Mouse (Mus musculus) heart, embryonic 15.5 days (tissue): ENCODE measurements around the gene Robo4. TPM values are rescaled to one million over a fixed set of nuclear protein-coding genes. Genes with fewer than 3 reads are reported as not detected.

Source experiments
- ATAC-seq: fragments of 200-750 bp; cut with Nextera tagmentation; replicated peaks from 2 replicates; pipeline ENCODE4 v1.8.0; 2017; ENCODE audit warnings: low read depth, moderate TSS enrichment; ENCODE audit not compliant: insufficient number of reproducible peaks, insufficient read depth, low FRiP score
- H3K27ac ChIP-seq: fragments of 300-500 bp; sonication (generic); 2 replicates; pipeline ENCODE4 v1.5.1; 2015; ENCODE audit warnings: mild to moderate bottlenecking, inconsistent platforms
- H3K27me3 ChIP-seq: fragments of 300-500 bp; sonication (generic); 2 replicates; pipeline ENCODE4 v1.6.1; 2015; ENCODE audit warnings: inconsistent platforms
- H3K36me3 ChIP-seq: fragments of 300-500 bp; sonication (generic); 2 replicates; pipeline ENCODE4 v1.6.1; 2015; ENCODE audit warnings: mild to moderate bottlenecking, inconsistent platforms
- H3K4me1 ChIP-seq: fragments of 300-500 bp; sonication (generic); replicated peaks from 2 replicates; pipeline ENCODE4 v1.6.1; 2015; ENCODE audit warnings: inconsistent platforms
- H3K4me2 ChIP-seq: fragments of 300-500 bp; sonication (generic); 2 replicates; pipeline ENCODE4 v1.6.1; 2015; ENCODE audit warnings: inconsistent platforms, mild to moderate bottlenecking, moderate library complexity
- H3K4me3 ChIP-seq: fragments of 300-500 bp; sonication (generic); 2 replicates; pipeline ENCODE4 v1.5.1; 2015; ENCODE audit warnings: mild to moderate bottlenecking, inconsistent platforms
- H3K9ac ChIP-seq: fragments of 300-500 bp; sonication (generic); 2 replicates; pipeline ENCODE4 v1.6.1; 2015; ENCODE audit warnings: mild to moderate bottlenecking, inconsistent platforms
- H3K9me3 ChIP-seq: fragments of 300-500 bp; sonication (generic); replicated peaks from 2 replicates; pipeline ENCODE4 v1.6.1; 2016; ENCODE audit warnings: inconsistent platforms
- WGBS: fragments of 180-500 bp; shearing (Covaris S2); methylation state at CpG from one replicate; pipeline ENCODE4 v1.1.7; 2015; ENCODE audit warnings: mixed read lengths; 5-methylcytosine and 5-hydroxymethylcytosine counted together
- polyA plus RNA-seq: library from polyadenylated mRNA; unstranded; fragments of >200 nt; fragmentation: Nextera tagmentation; extraction: Ambion mirVana; gene quantifications from 2 replicates; pipeline ENCODE4 v1.2.1, GENCODE M21; 2015

The Robo4 gene
- polyA plus RNA-seq: 9.2 and 10.8 TPM in 2 replicates

- H3K27me3 ChIP-seq: no peaks in the 10 kb centered on the region
- H3K9me3 ChIP-seq: no peaks in the 10 kb centered on the region
- H3K9ac ChIP-seq: peak within 1 kb of the TSS; percentile 41; the same call in 1 of the 2 replicates
- peak within 1 kb of the TSS; percentile 78 for H3K27ac ChIP-seq
- H3K36me3 ChIP-seq: no peaks in the 10 kb centered on the region
- H3K4me3 ChIP-seq: peak within 1 kb of the TSS; percentile 35
- H3K4me2 ChIP-seq: peak within 1 kb of the TSS; percentile 42
- ATAC-seq: peak; percentile 53; the same call in 1 of the 2 replicates
- H3K4me1 ChIP-seq: no peaks in the 10 kb centered on the region
- 20% methylated on average over 7 of the region's 7 CpGs for WGBS
Observed at GRCm38 (mm10) chr9:37401802-37402201, at the start of gene Robo4. Gene Robo4, plus strand, starts transcription at chr9:37401897.

- no peaks in the 10 kb centered on the region for H3K36me3 ChIP-seq
- H3K4me2 ChIP-seq: no peak overlapping the region
- no peak for ATAC-seq
- H3K27me3 ChIP-seq: no peaks in the 10 kb centered on the region
- WGBS: 57% methylated on average over 1 of the region's 1 CpGs
- H3K4me1 ChIP-seq: 0 out of 2 replicates have a peak, but pooled peaks cover 1% of the 10 kb centered on the region
- no peak overlapping the region for H3K9ac ChIP-seq
- H3K9me3 ChIP-seq: no peaks in the 10 kb centered on the region
- no peak overlapping the region for H3K27ac ChIP-seq
- H3K4me3 ChIP-seq: no peak overlapping the region
Observed at GRCm38 (mm10) chr9:37354485-37354884, 47.2 kb upstream of the Robo4 start.

DNA sequence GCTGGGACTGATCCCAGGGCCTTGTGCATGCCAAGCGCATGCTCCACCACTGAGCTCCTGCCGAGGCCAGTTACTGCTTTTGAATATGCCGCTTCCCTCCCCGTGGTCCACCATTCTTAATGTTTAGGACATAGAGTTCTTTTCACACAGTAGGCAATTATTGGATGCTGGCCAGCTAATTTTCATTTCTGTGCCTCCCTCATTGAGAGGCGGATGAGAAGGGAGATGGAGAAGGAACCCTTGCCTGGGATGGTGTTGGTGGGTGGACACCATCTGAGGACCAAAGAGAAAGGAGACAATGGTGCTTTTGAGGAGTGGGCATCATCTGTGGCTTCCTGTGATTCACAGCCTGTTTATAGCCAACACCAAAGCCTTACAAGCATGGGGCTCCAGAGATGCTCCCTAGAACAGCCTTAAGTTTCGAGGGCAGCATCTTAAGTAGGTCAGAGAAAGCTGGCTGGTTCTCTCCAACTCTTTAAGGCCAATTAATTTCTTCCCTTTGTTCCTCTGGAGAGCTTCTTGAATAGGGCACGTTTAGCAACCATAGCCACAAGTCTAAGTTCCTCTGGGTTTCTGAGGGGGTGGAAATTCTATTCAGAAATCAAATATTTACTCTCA is 42.9 kb upstream of the Robo4 start:
- no peak overlapping the region for H3K4me3 ChIP-seq
- no peaks in the 10 kb centered on the region for H3K36me3 ChIP-seq
- H3K9ac ChIP-seq: no peak overlapping the region
- H3K9me3 ChIP-seq: no peaks in the 10 kb centered on the region
- H3K4me2 ChIP-seq: no peak overlapping the region
- 78% methylated on average over 7 of the region's 7 CpGs for WGBS
- no peaks in the 10 kb centered on the region for H3K27me3 ChIP-seq
- H3K27ac ChIP-seq: no peak overlapping the region
- no peak for ATAC-seq
- 0 out of 2 replicates have a peak, but pooled peaks cover 7% of the 10 kb centered on the region for H3K4me1 ChIP-seq

GRCm38 (mm10) chr9:37359331-37360220 is 42.1 kb upstream of the Robo4 start:
- no peak overlapping the region for H3K9ac ChIP-seq
- no peaks in the 10 kb centered on the region for H3K27me3 ChIP-seq
- 0 out of 2 replicates have a peak, but pooled peaks cover 7% of the 10 kb centered on the region for H3K4me1 ChIP-seq
- no peak overlapping the region for H3K4me3 ChIP-seq
- WGBS: 55% methylated on average over 6 of the region's 6 CpGs
- no peak overlapping the region for H3K4me2 ChIP-seq
- H3K36me3 ChIP-seq: no peaks in the 10 kb centered on the region
- H3K9me3 ChIP-seq: no peaks in the 10 kb centered on the region
- ATAC-seq: no peak; the same call in 1 of the 2 replicates
- H3K27ac ChIP-seq: no peak overlapping the region

DNA sequence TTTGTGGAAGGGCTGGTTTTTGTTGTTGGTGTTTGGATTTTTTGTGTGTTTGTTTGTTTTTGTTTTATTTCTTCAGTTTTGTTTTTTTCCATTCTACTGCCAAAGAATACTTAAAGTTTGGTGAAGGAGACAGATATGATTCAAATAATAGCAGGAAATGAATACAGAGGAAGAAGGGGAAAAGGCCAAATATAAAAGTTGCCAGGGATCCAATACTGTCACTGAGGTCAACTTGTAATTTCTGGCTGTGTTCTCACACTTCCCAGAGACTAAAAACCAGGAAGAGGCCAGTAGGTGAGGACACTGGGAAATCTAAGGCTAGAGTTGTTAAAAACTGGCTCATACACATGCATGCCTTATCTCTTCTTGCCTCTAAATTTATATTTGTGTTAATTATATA is 39.6 kb upstream of the Robo4 start:
- Histone ChIP-seq H3K9me3 (no peaks in the 10 kb centered on the region), H3K27me3 (no peaks in the 10 kb centered on the region), H3K36me3 (no peaks in the 10 kb centered on the region), H3K4me2 (no peak overlapping the region), H3K27ac (no peak overlapping the region), H3K4me3 (no peak overlapping the region), H3K9ac (no peak overlapping the region), H3K4me1 (0 out of 2 replicates have a peak, but pooled peaks cover 7% of the 10 kb centered on the region)
- ATAC-seq: no peak

GRCm38 (mm10) chr9:37362881-37363280 is 38.8 kb upstream of the Robo4 start:
- Histone ChIP-seq H3K9me3 (no peaks in the 10 kb centered on the region), H3K4me2 (no peak overlapping the region), H3K36me3 (no peaks in the 10 kb centered on the region), H3K4me1 (0 out of 2 replicates have a peak, but pooled peaks cover 7% of the 10 kb centered on the region), H3K27ac (no peak overlapping the region), H3K27me3 (no peaks in the 10 kb centered on the region), H3K4me3 (no peak overlapping the region), H3K9ac (no peak overlapping the region)
- 54% methylated on average over 1 of the region's 1 CpGs for WGBS
- ATAC-seq: no peak

- WGBS: 57% methylated on average over 3 of the region's 3 CpGs
- H3K27me3 ChIP-seq: no peaks in the 10 kb centered on the region
- no peak overlapping the region for H3K9ac ChIP-seq
- no peaks in the 10 kb centered on the region for H3K36me3 ChIP-seq
- no peak for ATAC-seq
- no peak overlapping the region for H3K4me2 ChIP-seq
- H3K9me3 ChIP-seq: no peaks in the 10 kb centered on the region
- no peak overlapping the region for H3K27ac ChIP-seq
- H3K4me1 ChIP-seq: 0 out of 2 replicates have a peak, but pooled peaks cover 7% of the 10 kb centered on the region
- H3K4me3 ChIP-seq: no peak overlapping the region
Observed at GRCm38 (mm10) chr9:37363551-37363950, 38.1 kb upstream of the Robo4 start.

DNA sequence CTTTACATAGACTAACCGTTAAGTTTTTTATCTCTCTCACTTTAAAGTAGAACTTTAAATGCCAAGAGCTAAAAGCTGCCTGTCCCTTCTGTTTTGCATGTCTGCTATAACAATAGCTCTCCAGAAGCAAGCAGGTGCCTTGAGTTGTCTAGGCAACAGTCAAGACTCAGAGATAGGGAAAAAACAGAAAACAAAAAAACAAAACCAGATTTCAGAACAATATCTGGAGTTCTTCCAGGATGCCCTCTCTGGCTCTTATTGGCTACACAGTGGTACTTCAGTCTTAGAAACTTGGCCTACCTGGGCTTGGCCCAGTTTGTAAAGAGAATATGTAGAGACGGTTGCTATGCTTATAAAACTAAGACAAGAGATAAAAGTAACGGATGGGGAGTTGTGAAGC is 37.3 kb upstream of the Robo4 start:
- H3K27ac ChIP-seq: no peak overlapping the region
- 67% methylated on average over 3 of the region's 3 CpGs for WGBS
- no peaks in the 10 kb centered on the region for H3K27me3 ChIP-seq
- H3K4me1 ChIP-seq: 0 out of 2 replicates have a peak, but pooled peaks cover 6% of the 10 kb centered on the region
- H3K9me3 ChIP-seq: no peaks in the 10 kb centered on the region
- H3K9ac ChIP-seq: no peak overlapping the region
- H3K4me3 ChIP-seq: no peak overlapping the region
- no peaks in the 10 kb centered on the region for H3K36me3 ChIP-seq
- ATAC-seq: no peak
- H3K4me2 ChIP-seq: no peak overlapping the region

DNA sequence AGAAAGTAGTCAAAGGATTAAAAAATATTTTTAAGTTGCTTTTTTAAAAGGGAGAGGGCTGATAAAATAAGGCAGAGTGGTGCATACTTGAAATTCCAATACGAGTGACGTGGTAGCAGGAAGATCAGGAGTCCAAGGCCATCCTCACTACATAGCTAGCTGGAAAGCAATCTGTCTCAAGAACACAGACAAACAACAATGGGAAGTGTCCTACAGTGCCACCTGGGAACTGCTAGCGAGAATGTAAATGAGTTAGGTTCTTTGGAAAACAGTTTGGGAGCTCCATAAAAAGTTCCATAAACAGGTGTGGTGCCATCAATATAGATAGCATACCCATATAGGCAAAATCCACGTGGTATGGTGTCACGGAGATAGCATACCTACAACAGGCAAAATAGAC is 36.0 kb upstream of the Robo4 start:
- ATAC-seq: no peak
- no peak overlapping the region for H3K27ac ChIP-seq
- WGBS: 40% methylated on average over 5 of the region's 5 CpGs

GRCm38 (mm10) chr9:37367301-37368080 is 34.2 kb upstream of the Robo4 start, which contains the start of gene Hepacam:
Gene Hepacam, plus strand, starts transcription at chr9:37367351.
- no peaks in the 10 kb centered on the region for H3K9me3 ChIP-seq

More for the DNA sequence above, 36.0 kb upstream of the Robo4 start:
- H3K4me2 ChIP-seq: no peak overlapping the region
- no peak overlapping the region for H3K9ac ChIP-seq
- no peaks in the 10 kb centered on the region for H3K27me3 ChIP-seq
- no peaks in the 10 kb centered on the region for H3K4me1 ChIP-seq
- H3K4me3 ChIP-seq: no peak overlapping the region
- no peaks in the 10 kb centered on the region for H3K9me3 ChIP-seq
- H3K36me3 ChIP-seq: no peaks in the 10 kb centered on the region

More at GRCm38 (mm10) chr9:37367301-37368080, 34.2 kb upstream of the Robo4 start, which contains the start of gene Hepacam:
- H3K36me3 ChIP-seq: no peaks in the 10 kb centered on the region
- H3K4me3 ChIP-seq: no peak within 1 kb of the TSS
- H3K27me3 ChIP-seq: no peaks in the 10 kb centered on the region
- 85% methylated on average over 17 of the region's 17 CpGs for WGBS
- no peak for ATAC-seq
- H3K27ac ChIP-seq: no peak within 1 kb of the TSS
- H3K4me2 ChIP-seq: no peak within 1 kb of the TSS
- H3K9ac ChIP-seq: no peak within 1 kb of the TSS
- no peaks in the 10 kb centered on the region for H3K4me1 ChIP-seq
